Mouse (Mus musculus): Measurements from ENCODE around the gene Zfp853. TPM values are rescaled to one million over a fixed set of nuclear protein-coding genes. Genes with fewer than 3 reads are reported as not detected.

Gene Zfp853
- polyA plus RNA-seq, 1 experiment: 2.0 TPM

DNA sequence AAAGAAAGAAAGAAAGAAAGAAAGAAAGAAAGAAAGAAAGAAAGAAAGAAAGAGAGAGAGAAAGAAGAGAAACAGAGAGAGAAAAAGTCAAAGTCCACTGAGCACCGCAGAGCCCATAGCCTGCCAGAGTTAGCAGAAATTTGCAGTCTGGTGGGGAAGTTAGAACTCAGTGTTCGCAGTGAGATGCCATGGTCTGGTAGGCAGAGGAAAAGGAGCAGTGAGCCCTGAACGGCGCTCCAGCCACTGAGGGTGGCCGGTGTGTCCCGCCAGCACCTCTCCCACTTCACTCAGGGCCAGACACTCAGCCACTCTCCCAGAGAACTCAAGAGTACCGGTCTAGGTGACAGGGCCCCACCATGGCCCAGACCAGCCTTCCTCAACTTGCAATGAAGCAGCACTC is 10.8 kb upstream of the Zfp853 start:
- Histone ChIP-seq H3K27me3 (ENCODE audit: control insufficient read depth, insufficient read depth, low read length) (no peaks in the 10 kb centered on the region), H3K4me3 (replicated peaks; ENCODE audit: insufficient read depth, low read depth, low read length) (no peak overlapping the region), H3K27ac (ENCODE audit: insufficient read depth, low read length) (no peak overlapping the region), H3K4me1 (ENCODE audit: control insufficient read depth, insufficient read depth, low read length) (peaks cover 12% of the 10 kb centered on the region)
- WGBS: 79% methylated on average over 7 of the region's 7 CpGs
- TF ChIP-seq CTCF (IDR thresholded peaks at IDR 0.05; ENCODE audit: borderline replicate concordance, insufficient read depth, low read depth, low read length) (no peak), POLR2A (IDR thresholded peaks at IDR 0.05; ENCODE audit: borderline replicate concordance, insufficient read depth, low read length) (no peak)
- no peak for DNase-seq

DNA sequence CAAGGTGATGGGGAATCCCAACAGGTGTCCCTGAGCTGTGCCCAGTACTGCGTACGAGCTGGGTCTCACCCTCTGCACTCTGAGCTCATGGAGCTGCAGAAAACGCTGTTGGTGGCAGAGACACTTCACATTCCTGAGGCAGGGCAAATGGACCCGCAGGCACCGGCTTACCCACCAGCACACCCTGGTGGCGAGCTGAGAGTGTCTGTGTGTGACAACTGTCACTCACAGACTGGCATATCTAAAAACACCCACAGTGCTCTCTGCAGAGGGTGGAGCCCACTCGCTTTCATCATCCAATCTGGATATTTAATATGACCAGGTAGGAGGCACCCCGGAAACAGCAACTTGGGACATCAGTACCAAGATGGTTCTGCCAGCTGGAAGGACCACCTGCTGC is 7.9 kb upstream of the Zfp853 start:
- peaks cover 3% of the 10 kb centered on the region; the same call in 1 of the 2 replicates for H3K4me1 ChIP-seq (ENCODE audit: control insufficient read depth, insufficient read depth, low read length)
- TF ChIP-seq POLR2A (IDR thresholded peaks at IDR 0.05; ENCODE audit: borderline replicate concordance, insufficient read depth, low read length) (no peak), CTCF (IDR thresholded peaks at IDR 0.05; ENCODE audit: borderline replicate concordance, insufficient read depth, low read depth, low read length) (peak; percentile 21; the same call in 1 of the 2 replicates)
- DNase-seq: no peak
- H3K4me3 ChIP-seq (replicated peaks; ENCODE audit: insufficient read depth, low read depth, low read length): no peak overlapping the region
- WGBS: 58% methylated on average over 8 of the region's 8 CpGs
- H3K27me3 ChIP-seq (ENCODE audit: control insufficient read depth, insufficient read depth, low read length): no peaks in the 10 kb centered on the region
- H3K27ac ChIP-seq (ENCODE audit: insufficient read depth, low read length): no peak overlapping the region

DNA sequence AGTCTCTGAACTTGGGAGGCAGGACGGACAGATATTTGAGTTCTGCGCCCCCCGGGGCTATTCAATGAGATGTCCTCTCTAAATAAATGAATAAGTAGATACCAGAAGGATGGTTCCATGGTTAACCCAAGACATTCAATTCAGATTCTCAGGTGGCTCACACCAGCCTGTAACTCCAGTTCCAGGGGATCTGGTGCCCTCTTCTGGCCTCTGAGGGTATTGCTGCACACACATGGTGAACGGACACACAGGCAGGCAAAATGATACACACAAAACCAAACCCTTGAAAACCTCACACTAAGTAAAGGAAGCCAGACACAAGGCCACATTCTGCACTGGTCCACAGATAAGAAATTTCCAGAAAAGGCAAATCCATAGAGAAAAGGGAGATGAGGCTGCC is 6.3 kb upstream of the Zfp853 start:
- H3K4me3 ChIP-seq (replicated peaks; ENCODE audit: insufficient read depth, low read depth, low read length): no peak overlapping the region
- no peak overlapping the region for H3K27ac ChIP-seq (ENCODE audit: insufficient read depth, low read length)
- H3K4me1 ChIP-seq (ENCODE audit: control insufficient read depth, insufficient read depth, low read length): peaks cover 3% of the 10 kb centered on the region; the same call in 1 of the 2 replicates
- DNase-seq: peak; percentile 37 to 66
- WGBS: 90% methylated on average over 4 of the region's 4 CpGs
- H3K27me3 ChIP-seq (ENCODE audit: control insufficient read depth, insufficient read depth, low read length): no peaks in the 10 kb centered on the region
- TF ChIP-seq CTCF (IDR thresholded peaks at IDR 0.05; ENCODE audit: borderline replicate concordance, insufficient read depth, low read depth, low read length) (peak; percentile 73), POLR2A (IDR thresholded peaks at IDR 0.05; ENCODE audit: borderline replicate concordance, insufficient read depth, low read length) (no peak)

DNA sequence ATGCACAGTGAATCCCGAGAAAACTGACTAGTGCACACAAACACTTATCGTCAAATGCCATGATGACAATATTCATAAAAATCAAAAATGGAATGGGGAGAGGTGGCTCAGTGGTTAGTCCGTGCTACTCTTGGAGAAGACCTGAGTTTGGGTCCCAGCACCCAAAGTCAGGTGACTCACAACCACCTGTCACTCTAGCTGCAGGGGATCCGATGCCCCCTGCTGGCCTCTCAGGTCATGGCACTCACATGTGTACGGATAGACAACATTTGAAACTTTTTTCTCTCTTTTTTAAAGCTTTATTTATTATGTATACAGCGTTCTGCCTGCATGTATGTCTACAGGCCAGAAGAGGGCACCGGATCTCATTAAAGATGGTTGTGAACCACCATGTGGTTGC is 5.0 kb upstream of the Zfp853 start:
- Histone ChIP-seq H3K4me3 (replicated peaks; ENCODE audit: insufficient read depth, low read depth, low read length) (no peak overlapping the region), H3K4me1 (ENCODE audit: control insufficient read depth, insufficient read depth, low read length) (peaks cover 3% of the 10 kb centered on the region; the same call in 1 of the 2 replicates), H3K27me3 (ENCODE audit: control insufficient read depth, insufficient read depth, low read length) (peaks cover under 1% of the 10 kb centered on the region; the same call in 1 of the 2 replicates), H3K27ac (ENCODE audit: insufficient read depth, low read length) (no peak overlapping the region)
- no peak for DNase-seq
- no peak for TF ChIP-seq POLR2A (IDR thresholded peaks at IDR 0.05; ENCODE audit: borderline replicate concordance, insufficient read depth, low read length)
- peak; percentile 25; the same call in 1 of the 2 replicates for TF ChIP-seq CTCF (IDR thresholded peaks at IDR 0.05; ENCODE audit: borderline replicate concordance, insufficient read depth, low read depth, low read length)
- 91% methylated on average over 7 of the region's 7 CpGs for WGBS

DNA sequence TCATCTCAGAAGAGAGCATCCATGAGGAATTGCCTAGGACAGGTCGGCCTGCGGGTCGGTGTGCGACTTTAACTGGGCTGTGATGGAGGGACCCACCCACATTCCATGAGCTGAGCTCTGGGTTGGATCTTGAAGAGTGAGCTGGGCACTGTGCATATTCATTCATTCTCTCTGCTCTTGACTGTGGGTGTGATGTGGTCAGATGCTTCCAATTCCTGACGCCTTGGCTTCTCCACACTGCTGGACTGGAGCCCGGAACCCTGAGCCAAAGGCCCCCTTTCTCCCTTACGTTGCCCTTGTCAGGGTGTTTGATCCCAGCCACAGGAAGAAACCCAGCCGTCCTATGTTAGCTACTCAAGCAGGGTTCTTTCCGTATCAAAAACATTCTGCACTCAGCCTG is 4.6 kb upstream of the Zfp853 start:
- H3K4me1 ChIP-seq (ENCODE audit: control insufficient read depth, insufficient read depth, low read length): no peaks in the 10 kb centered on the region
- DNase-seq: no peak
- WGBS: 72% methylated on average over 9 of the region's 9 CpGs
- no peak overlapping the region for H3K4me3 ChIP-seq (replicated peaks; ENCODE audit: insufficient read depth, low read depth, low read length)
- no peak overlapping the region for H3K27ac ChIP-seq (ENCODE audit: insufficient read depth, low read length)
- H3K27me3 ChIP-seq (ENCODE audit: control insufficient read depth, insufficient read depth, low read length): peaks cover 2% of the 10 kb centered on the region; the same call in 1 of the 2 replicates
- TF ChIP-seq POLR2A (IDR thresholded peaks at IDR 0.05; ENCODE audit: borderline replicate concordance, insufficient read depth, low read length): no peak
- TF ChIP-seq CTCF (IDR thresholded peaks at IDR 0.05; ENCODE audit: borderline replicate concordance, insufficient read depth, low read depth, low read length): no peak

DNA sequence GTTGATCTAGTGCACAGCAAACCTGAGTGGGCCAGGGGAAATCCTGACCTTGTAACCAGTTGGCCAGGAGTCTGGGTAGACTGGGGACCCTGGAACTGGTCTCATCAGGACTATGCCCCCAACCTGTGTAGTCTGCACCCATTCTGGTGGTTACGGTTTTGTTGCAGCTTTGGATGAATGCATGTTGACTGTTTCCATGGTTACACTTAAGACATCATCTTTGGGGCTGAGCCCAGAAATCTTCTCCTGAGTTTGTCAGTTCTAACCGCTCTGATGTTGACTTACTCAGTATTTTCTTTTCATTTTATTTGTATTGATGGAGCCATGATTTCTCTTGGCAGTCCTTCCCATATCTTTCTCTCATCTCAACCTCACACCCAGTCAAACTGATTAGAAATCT is 1.9 kb upstream of the Zfp853 start:
- DNase-seq: no peak
- H3K27ac ChIP-seq (ENCODE audit: insufficient read depth, low read length): no peak overlapping the region
- 51% methylated on average over 2 of the region's 2 CpGs for whole genome bisulfite sequencing
- TF ChIP-seq CTCF (IDR thresholded peaks at IDR 0.05; ENCODE audit: borderline replicate concordance, insufficient read depth, low read depth, low read length) (no peak), POLR2A (IDR thresholded peaks at IDR 0.05; ENCODE audit: borderline replicate concordance, insufficient read depth, low read length) (no peak)
- H3K4me3 ChIP-seq (replicated peaks; ENCODE audit: insufficient read depth, low read depth, low read length): no peak overlapping the region
- peaks cover 2% of the 10 kb centered on the region; the same call in 1 of the 2 replicates for H3K27me3 ChIP-seq (ENCODE audit: control insufficient read depth, insufficient read depth, low read length)
- H3K4me1 ChIP-seq (ENCODE audit: control insufficient read depth, insufficient read depth, low read length): no peaks in the 10 kb centered on the region

DNA sequence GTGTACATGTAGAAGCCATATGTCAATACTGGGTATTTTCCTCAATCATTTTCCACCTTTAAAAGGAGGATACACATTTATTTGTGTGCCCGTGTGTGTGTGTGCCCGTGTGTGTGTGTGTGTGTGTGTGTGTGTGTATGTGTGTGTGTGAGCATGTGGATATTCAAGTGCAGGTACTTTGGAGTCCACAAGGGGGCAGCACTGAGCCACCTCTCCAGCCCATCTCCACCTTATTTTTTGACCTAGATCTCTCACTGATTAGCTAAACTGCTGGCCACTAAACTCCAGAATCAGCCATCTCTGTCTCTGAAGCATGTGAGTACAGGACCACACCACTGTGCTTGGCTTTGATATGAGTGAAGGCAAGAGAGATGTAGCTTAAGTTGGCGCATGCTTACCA is 1.4 kb upstream of the Zfp853 start:
- 89% methylated on average over 3 of the region's 3 CpGs for WGBS
- TF ChIP-seq CTCF (IDR thresholded peaks at IDR 0.05; ENCODE audit: borderline replicate concordance, insufficient read depth, low read depth, low read length) (peak; percentile 19; the same call in 1 of the 2 replicates), POLR2A (IDR thresholded peaks at IDR 0.05; ENCODE audit: borderline replicate concordance, insufficient read depth, low read length) (no peak)

DNA sequence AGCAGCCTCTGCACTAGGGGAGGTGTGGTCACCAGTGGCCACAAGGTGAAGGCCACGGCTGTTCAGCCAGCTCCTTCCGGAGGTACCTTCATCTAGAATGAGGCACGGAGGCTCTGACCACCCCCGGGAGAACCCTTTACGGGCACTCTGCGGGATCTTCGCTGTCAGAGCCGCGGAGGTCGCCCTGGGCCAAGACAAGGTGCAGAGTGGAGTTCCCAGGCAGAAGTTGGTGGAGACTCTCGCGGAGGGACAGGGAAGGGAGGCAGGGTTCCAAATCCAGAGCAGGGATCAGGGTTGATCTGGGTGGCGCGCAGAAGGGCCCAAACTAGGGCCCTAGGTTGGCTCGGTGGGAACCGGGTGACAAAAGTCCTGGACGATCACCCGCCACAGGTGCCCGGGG is 544 bp downstream of the Zfp853 start:
- TF ChIP-seq POLR2A (IDR thresholded peaks at IDR 0.05; ENCODE audit: borderline replicate concordance, insufficient read depth, low read length) (no peak), CTCF (IDR thresholded peaks at IDR 0.05; ENCODE audit: borderline replicate concordance, insufficient read depth, low read depth, low read length) (no peak)
- no peak for DNase-seq
- Histone ChIP-seq H3K4me1 (ENCODE audit: control insufficient read depth, insufficient read depth, low read length) (no peaks in the 10 kb centered on the region), H3K27me3 (ENCODE audit: control insufficient read depth, insufficient read depth, low read length) (peaks cover 2% of the 10 kb centered on the region; the same call in 1 of the 2 replicates), H3K27ac (ENCODE audit: insufficient read depth, low read length) (no peak overlapping the region), H3K4me3 (replicated peaks; ENCODE audit: insufficient read depth, low read depth, low read length) (no peak overlapping the region)
- 5% methylated on average over 19 of the region's 19 CpGs for WGBS

More for the DNA sequence above, 1.4 kb upstream of the Zfp853 start:
- H3K27me3 ChIP-seq (ENCODE audit: control insufficient read depth, insufficient read depth, low read length): peaks cover 2% of the 10 kb centered on the region; the same call in 1 of the 2 replicates
- no peak overlapping the region for H3K27ac ChIP-seq (ENCODE audit: insufficient read depth, low read length)
- H3K4me1 ChIP-seq (ENCODE audit: control insufficient read depth, insufficient read depth, low read length): no peaks in the 10 kb centered on the region
- DNase-seq: no peak
- no peak overlapping the region for H3K4me3 ChIP-seq (replicated peaks; ENCODE audit: insufficient read depth, low read depth, low read length)
